Comparison of ENCODE assay signal across 8 mouse cellular contexts in genomic region chr1:23922530-23922884, GRCm38 (mm10). TPM values are rescaled to one million over a fixed set of nuclear protein-coding genes. Genes with fewer than 3 reads are reported as not detected.
DNase-seq lines count a peak whose midpoint lies in the region; ATAC-seq lines count a peak whose summit lies in the region.

No protein-coding gene starts in this region.

- H3K27ac ChIP-seq in kidney, embryonic 16.5 days (ENCODE audit: low read length) = no peak overlapping the region
- H3K27ac ChIP-seq in embryonic facial prominence, embryonic 11.5 days (replicated peaks; ENCODE audit: low read depth, low read length) = no peak overlapping the region
- H3K27ac ChIP-seq in hindbrain, embryonic 15.5 days (replicated peaks) = peak overlapping the region; percentile 94
- H3K27ac ChIP-seq in midbrain, embryonic 15.5 days = peak overlapping the region; percentile 98

- DNase-seq in kidney, adult 11 months = no peak
- DNase-seq in embryonic facial prominence, embryonic 11.5 days (ENCODE audit: low spot score) = no peak
- no peak for DNase-seq in right cerebral cortex, postnatal 10 days (ENCODE audit: low spot score in 2 of 2)
- no peak for DNase-seq in adrenal gland, postnatal 10 days
- DNase-seq in thymus, adult 18-20 months = no peak

- H3K4me3 ChIP-seq in kidney, embryonic 16.5 days (ENCODE audit: low read length) = peak overlapping the region; percentile 95
- H3K4me3 ChIP-seq in embryonic facial prominence, embryonic 11.5 days (ENCODE audit: low read depth, low read length) = peak overlapping the region; percentile 88
- peak overlapping the region; percentile 76 for H3K4me3 ChIP-seq in hindbrain, embryonic 15.5 days
- H3K4me3 ChIP-seq in midbrain, embryonic 15.5 days = peak overlapping the region; percentile 100

- H3K36me3 ChIP-seq in kidney, embryonic 16.5 days (ENCODE audit: insufficient read depth, low read length) = no peaks in the 10 kb centered on the region
- H3K36me3 ChIP-seq in embryonic facial prominence, embryonic 11.5 days (replicated peaks; ENCODE audit: control insufficient read depth, insufficient read depth, low read depth, low read length) = no peaks in the 10 kb centered on the region
- no peaks in the 10 kb centered on the region for H3K36me3 ChIP-seq in hindbrain, embryonic 15.5 days
- no peaks in the 10 kb centered on the region for H3K36me3 ChIP-seq in midbrain, embryonic 15.5 days (replicated peaks)

- ATAC-seq in kidney, embryonic 16.5 days (ENCODE audit: low FRiP score, low TSS enrichment) = 0 out of 2 replicates have a peak, but pooled peaks have one; percentile 4
- ATAC-seq in embryonic facial prominence, embryonic 11.5 days (replicated peaks; ENCODE audit: insufficient number of reproducible peaks, low FRiP score, low TSS enrichment, low read depth) = no peak
- ATAC-seq in hindbrain, embryonic 15.5 days (ENCODE audit: low FRiP score, low read depth) = peak; percentile 47; the same call in 1 of the 2 replicates
- no peak; the same call in 1 of the 2 replicates for ATAC-seq in midbrain, embryonic 15.5 days (replicated peaks)

- H3K4me2 ChIP-seq in kidney, embryonic 16.5 days (replicated peaks; ENCODE audit: low read depth, low read length) = peak overlapping the region; percentile 76
- H3K4me2 ChIP-seq in embryonic facial prominence, embryonic 11.5 days (ENCODE audit: low read depth, low read length) = peak overlapping the region; percentile 47
- H3K4me2 ChIP-seq in hindbrain, embryonic 15.5 days = peak overlapping the region; percentile 68
- H3K4me2 ChIP-seq in midbrain, embryonic 15.5 days = peak overlapping the region; percentile 73

- 28% methylated on average over 9 of the region's 9 CpGs for WGBS in kidney, embryonic 16.5 days
- WGBS in embryonic facial prominence, embryonic 11.5 days = 30% methylated on average over 9 of the region's 9 CpGs
- 25% methylated on average over 9 of the region's 9 CpGs for WGBS in hindbrain, embryonic 15.5 days
- 29% methylated on average over 9 of the region's 9 CpGs for WGBS in midbrain, embryonic 15.5 days

- peak overlapping the region; percentile 94 for H3K9ac ChIP-seq in kidney, embryonic 16.5 days (replicated peaks; ENCODE audit: low read length)
- peak overlapping the region; percentile 44; the same call in 1 of the 2 replicates for H3K9ac ChIP-seq in embryonic facial prominence, embryonic 11.5 days (replicated peaks; ENCODE audit: low read length)
- H3K9ac ChIP-seq in hindbrain, embryonic 15.5 days = peak overlapping the region; percentile 83
- H3K9ac ChIP-seq in midbrain, embryonic 15.5 days = peak overlapping the region; percentile 98

- H3K27me3 ChIP-seq in kidney, embryonic 16.5 days (ENCODE audit: insufficient read depth, low read length) = no peaks in the 10 kb centered on the region
- H3K27me3 ChIP-seq in embryonic facial prominence, embryonic 11.5 days (ENCODE audit: control insufficient read depth, insufficient read depth, low read length) = no peaks in the 10 kb centered on the region
- H3K27me3 ChIP-seq in hindbrain, embryonic 15.5 days = no peaks in the 10 kb centered on the region
- H3K27me3 ChIP-seq in midbrain, embryonic 15.5 days (replicated peaks) = no peaks in the 10 kb centered on the region

- peaks cover 11% of the 10 kb centered on the region; the same call in 1 of the 2 replicates for H3K9me3 ChIP-seq in kidney, embryonic 16.5 days (ENCODE audit: low read length)
- no peaks in the 10 kb centered on the region for H3K9me3 ChIP-seq in embryonic facial prominence, embryonic 11.5 days (replicated peaks; ENCODE audit: control insufficient read depth, low read length)
- H3K9me3 ChIP-seq in hindbrain, embryonic 15.5 days = no peaks in the 10 kb centered on the region
- no peaks in the 10 kb centered on the region for H3K9me3 ChIP-seq in midbrain, embryonic 15.5 days

- H3K4me1 ChIP-seq in kidney, embryonic 16.5 days (ENCODE audit: insufficient read depth, low read length) = peaks cover 18% of the 10 kb centered on the region
- H3K4me1 ChIP-seq in embryonic facial prominence, embryonic 11.5 days (ENCODE audit: control insufficient read depth, insufficient read depth, low read length) = no peaks in the 10 kb centered on the region
- peaks cover 28% of the 10 kb centered on the region for H3K4me1 ChIP-seq in hindbrain, embryonic 15.5 days (replicated peaks)
- H3K4me1 ChIP-seq in midbrain, embryonic 15.5 days = peaks cover 25% of the 10 kb centered on the region

RNA-seq across cellular contexts. Expression of gene Smap1, which starts 0.4 kb away (rescaled TPM):
- polyA plus RNA-seq in kidney, embryonic 16.5 days (2015; fragmentation: Nextera tagmentation; extraction: Ambion mirVana) = 22.2 and 28.0 TPM in 2 replicates
- 46.3 and 46.6 TPM in 2 replicates for polyA plus RNA-seq in embryonic facial prominence, embryonic 11.5 days (2014; fragmentation: Nextera tagmentation; extraction: Ambion mirVana)
- 131 and 132 TPM in 2 replicates for polyA plus RNA-seq in hindbrain, embryonic 15.5 days (2015; fragmentation: Nextera tagmentation; extraction: Ambion mirVana)
- polyA plus RNA-seq in midbrain, embryonic 15.5 days (2015; fragmentation: Nextera tagmentation; extraction: Ambion mirVana) = 127 and 131 TPM in 2 replicates
- 10 to 100 TPM; 72.0 to 72.7 TPM for total RNA-seq in adrenal gland, postnatal 10 days (2021)

Comparison
In these comparisons a context has a peak if more than half of its experiments do, and no peak if none do; other contexts are left out.
1. ATAC-seq: peak in kidney, embryonic 16.5 days (single experiment) and hindbrain, embryonic 15.5 days (single experiment); none in embryonic facial prominence, embryonic 11.5 days (single experiment) and midbrain, embryonic 15.5 days (single experiment).
2. H3K27ac ChIP-seq: peak in hindbrain, embryonic 15.5 days (single experiment) and midbrain, embryonic 15.5 days (single experiment); none in kidney, embryonic 16.5 days (single experiment) and embryonic facial prominence, embryonic 11.5 days (single experiment).
3. H3K9ac ChIP-seq: peak in every context shown above with its lines; median percentile 98 in midbrain, embryonic 15.5 days; 94 in kidney, embryonic 16.5 days; 83 in hindbrain, embryonic 15.5 days; 44 in embryonic facial prominence, embryonic 11.5 days.
4. Peak in every context shown above with its lines, with median percentiles within 50 percentile points of each other: H3K4me2 ChIP-seq and H3K4me3 ChIP-seq.